Mouse (Mus musculus) limb, embryonic 13.5 days (tissue): ENCODE data around the gene Anxa4. TPM values are rescaled to one million over a fixed set of nuclear protein-coding genes. Genes with fewer than 3 reads are reported as not detected.

Experiments
- ATAC-seq: fragments of 200-750 bp; cut with Nextera tagmentation; 2 replicates; pipeline ENCODE4 v1.8.0; 2017; ENCODE audit warnings: low read depth, moderate number of reproducible peaks, moderate TSS enrichment; ENCODE audit not compliant: low FRiP score
- H3K27ac ChIP-seq: fragments of 300-500 bp; sonication (generic); 2 replicates; pipeline ENCODE4 v1.5.1; 2015; ENCODE audit warnings: inconsistent platforms, mild to moderate bottlenecking, moderate library complexity
- H3K27me3 ChIP-seq: fragments of 300-500 bp; sonication (generic); 2 replicates; pipeline ENCODE4 v1.6.1; 2015; ENCODE audit warnings: mild to moderate bottlenecking, inconsistent platforms
- H3K36me3 ChIP-seq: fragments of 300-500 bp; sonication (generic); 2 replicates; pipeline ENCODE4 v1.6.1; 2015; ENCODE audit warnings: inconsistent platforms, mild to moderate bottlenecking, moderate library complexity
- H3K4me1 ChIP-seq: fragments of 300-500 bp; sonication (generic); 2 replicates; pipeline ENCODE4 v1.6.1; 2015; ENCODE audit warnings: inconsistent platforms
- H3K4me2 ChIP-seq: fragments of 300-500 bp; sonication (generic); replicated peaks from 2 replicates; pipeline ENCODE4 v1.6.1; 2015; ENCODE audit warnings: inconsistent platforms, mild to moderate bottlenecking, moderate library complexity
- H3K4me3 ChIP-seq: fragments of 300-500 bp; sonication (generic); 2 replicates; pipeline ENCODE4 v1.5.1; 2015; ENCODE audit warnings: moderate library complexity, mild to moderate bottlenecking, inconsistent platforms
- H3K9ac ChIP-seq: fragments of 300-500 bp; sonication (generic); 2 replicates; pipeline ENCODE4 v1.6.1; 2015; ENCODE audit warnings: mild to moderate bottlenecking, inconsistent platforms
- H3K9me3 ChIP-seq: fragments of 300-500 bp; sonication (generic); 2 replicates; pipeline ENCODE4 v1.6.1; 2016; ENCODE audit warnings: inconsistent platforms
- WGBS: fragments of 180-500 bp; shearing (Covaris S2); methylation state at CpG from one replicate; pipeline ENCODE4 v1.1.7; 2015; 5-methylcytosine and 5-hydroxymethylcytosine counted together
- polyA plus RNA-seq: library from polyadenylated mRNA; unstranded; fragments of >200 nt; fragmentation: Nextera tagmentation; extraction: Ambion mirVana; gene quantifications from 2 replicates; pipeline ENCODE4 v1.2.1, GENCODE M21; 2015

Anxa4 gene
- polyA plus RNA-seq, 1 experiment from 2014 or later, result 31.5 TPM

DNA sequence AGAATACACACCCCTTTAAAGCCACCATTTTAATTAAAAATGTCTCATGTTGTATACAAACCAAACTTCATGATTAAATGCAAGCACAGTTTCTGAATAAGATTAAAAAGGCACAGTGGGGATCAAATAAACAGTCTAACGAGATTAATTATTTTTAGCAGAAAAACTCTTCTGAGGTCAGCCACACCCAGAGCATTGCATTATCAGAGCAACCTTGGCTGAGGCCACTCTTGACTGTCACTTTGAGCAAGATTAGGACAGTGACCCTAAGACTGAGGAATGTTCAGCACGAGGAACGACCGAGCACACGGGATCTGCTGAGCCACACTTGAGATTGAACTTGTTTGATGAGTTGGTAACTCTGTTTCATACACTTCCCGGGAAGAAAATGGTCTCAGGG is 56.6 kb downstream of the Anxa4 start:
- Histone ChIP-seq H3K9me3 (no peaks in the 10 kb centered on the region), H3K9ac (no peak overlapping the region), H3K4me2 (no peak overlapping the region), H3K27ac (no peak overlapping the region), H3K27me3 (no peaks in the 10 kb centered on the region), H3K4me1 (peaks cover 15% of the 10 kb centered on the region), H3K36me3 (no peaks in the 10 kb centered on the region; the same call in 1 of the 2 replicates), H3K4me3 (no peak overlapping the region)
- 79% methylated on average over 6 of the region's 6 CpGs for WGBS
- no peak for ATAC-seq

DNA sequence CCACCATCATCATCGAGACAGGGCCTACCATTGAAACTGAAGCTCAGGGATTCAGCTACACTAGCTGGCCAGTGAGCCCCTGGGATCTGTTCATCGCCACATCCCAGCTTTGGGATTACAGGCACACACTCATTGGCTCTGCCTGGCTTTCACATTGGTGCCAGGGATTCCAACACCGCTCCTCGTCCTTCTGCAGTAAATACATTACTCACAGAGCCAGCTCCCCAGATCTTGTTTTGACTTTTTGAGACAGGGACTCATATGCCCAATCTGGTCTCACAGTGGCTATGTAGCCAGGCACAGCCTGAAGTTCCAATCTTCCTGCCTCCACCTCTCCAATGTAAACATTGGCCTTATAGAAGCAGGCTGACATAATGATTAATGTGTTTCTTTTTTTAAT is 57.1 kb downstream of the Anxa4 start:
- Histone ChIP-seq H3K27me3 (no peaks in the 10 kb centered on the region), H3K9me3 (no peaks in the 10 kb centered on the region), H3K4me1 (peaks cover 18% of the 10 kb centered on the region), H3K9ac (no peak overlapping the region), H3K36me3 (no peaks in the 10 kb centered on the region), H3K4me2 (no peak overlapping the region), H3K4me3 (no peak overlapping the region), H3K27ac (no peak overlapping the region)
- 91% methylated on average over 4 of the region's 4 CpGs for WGBS
- no peak for ATAC-seq

DNA sequence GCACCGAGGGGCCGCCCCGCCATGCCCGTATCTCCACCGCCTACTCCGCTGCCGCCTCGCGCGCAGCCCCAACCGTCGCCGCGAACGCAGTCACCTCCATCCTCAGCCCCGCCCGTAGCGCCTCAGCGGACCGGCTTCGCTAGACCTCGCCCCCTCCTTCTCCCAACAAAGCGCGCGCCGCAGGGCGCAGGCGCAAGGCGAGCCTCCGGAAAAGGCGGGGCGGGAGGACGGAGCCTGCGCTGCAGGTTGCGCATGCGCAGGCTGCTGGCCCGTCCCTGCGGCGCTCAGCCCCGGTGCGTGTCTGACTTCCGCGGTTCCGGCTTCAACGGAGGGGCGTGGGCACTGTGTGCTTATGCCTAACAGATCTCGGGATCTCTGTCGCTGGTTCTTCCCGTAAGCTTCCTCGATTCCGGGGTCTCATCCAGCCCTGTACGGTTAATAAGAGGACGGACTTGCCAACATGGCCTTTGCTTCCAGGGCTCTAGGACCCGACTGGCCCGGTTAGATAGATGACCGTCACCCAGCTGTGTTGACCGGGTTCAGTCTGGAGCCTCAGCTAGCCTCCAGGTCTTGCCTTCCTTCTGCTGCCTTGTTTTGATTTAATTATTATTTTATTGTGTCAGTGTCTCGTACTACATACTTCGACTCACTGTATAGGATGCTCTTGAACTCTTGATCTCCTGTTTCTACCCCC is 60.1 kb downstream of the Anxa4 start, which contains the start of gene Gmcl1:
Gene Gmcl1, minus strand, starts transcription at position 201 of the 694 bp plus-strand sequence.
- H3K36me3 ChIP-seq, result no peaks in the 10 kb centered on the region
- ATAC-seq, result peak; percentile 93

DNA sequence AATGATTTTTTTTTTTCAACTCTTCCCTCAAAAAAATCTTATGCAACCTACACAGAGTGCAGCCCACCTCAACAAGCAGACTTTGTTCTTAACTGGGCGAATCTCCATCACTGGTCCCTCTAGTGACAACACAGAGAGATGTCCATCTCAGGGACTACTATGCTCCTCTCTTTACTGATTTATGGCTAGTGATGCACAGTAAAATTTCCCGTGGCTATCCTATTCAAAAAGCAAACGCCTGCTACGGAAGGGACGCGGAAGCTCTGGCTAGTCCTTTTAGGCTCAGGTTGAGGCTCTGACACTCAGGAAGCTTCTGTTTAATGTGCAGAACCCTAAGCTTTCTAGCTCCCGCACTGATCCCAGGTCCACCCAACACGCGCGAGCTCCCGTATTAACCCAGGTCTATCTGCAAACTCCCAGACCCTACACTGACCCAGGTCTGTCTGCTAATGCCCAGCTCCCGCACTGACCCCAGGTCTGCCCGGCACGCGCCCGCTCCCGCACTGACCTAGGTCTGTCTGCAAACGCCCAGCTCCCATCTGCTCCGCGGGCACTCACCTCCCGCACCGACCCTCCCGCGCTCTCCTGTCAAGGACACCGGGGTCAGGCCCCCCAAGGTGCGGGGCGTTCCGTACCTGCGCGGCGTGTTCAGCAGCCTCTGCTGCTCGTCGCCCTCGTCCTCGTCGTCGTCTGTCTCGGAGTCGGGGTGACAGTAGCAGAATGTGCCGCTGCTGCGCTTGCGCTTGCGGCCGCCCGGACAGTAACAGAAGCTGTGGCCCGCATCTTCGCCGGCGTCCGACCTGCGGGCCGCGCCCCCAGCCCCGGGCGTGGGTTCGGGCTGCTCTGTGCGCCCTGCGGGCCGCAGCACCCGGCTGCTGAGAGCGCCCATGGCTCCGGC is 60.9 kb downstream of the Anxa4 start:
- peak overlapping the region; percentile 58 for H3K27ac ChIP-seq
- peak; percentile 30 for ATAC-seq
- peaks cover 3% of the 10 kb centered on the region for H3K36me3 ChIP-seq
- H3K4me3 ChIP-seq, result peak overlapping the region; percentile 97
- peak overlapping the region; percentile 98 for H3K4me2 ChIP-seq
- peaks cover 25% of the 10 kb centered on the region for H3K4me1 ChIP-seq
- H3K9ac ChIP-seq, result peak overlapping the region; percentile 89
- WGBS, result under 1% methylated on average over 62 of the region's 62 CpGs
- no peaks in the 10 kb centered on the region for H3K9me3 ChIP-seq
- H3K27me3 ChIP-seq, result no peaks in the 10 kb centered on the region

More for the DNA sequence above, 60.1 kb downstream of the Anxa4 start, which contains the start of gene Gmcl1:
- peak within 1 kb of the TSS; percentile 58 for H3K27ac ChIP-seq
- H3K27me3 ChIP-seq, result no peaks in the 10 kb centered on the region
- H3K4me1 ChIP-seq, result peaks cover 25% of the 10 kb centered on the region
- H3K4me2 ChIP-seq, result peak within 1 kb of the TSS; percentile 98
- H3K4me3 ChIP-seq, result peak within 1 kb of the TSS; percentile 97
- no peaks in the 10 kb centered on the region for H3K9me3 ChIP-seq
- H3K9ac ChIP-seq, result peak within 1 kb of the TSS; percentile 89
- under 1% methylated on average over 59 of the region's 59 CpGs for WGBS

DNA sequence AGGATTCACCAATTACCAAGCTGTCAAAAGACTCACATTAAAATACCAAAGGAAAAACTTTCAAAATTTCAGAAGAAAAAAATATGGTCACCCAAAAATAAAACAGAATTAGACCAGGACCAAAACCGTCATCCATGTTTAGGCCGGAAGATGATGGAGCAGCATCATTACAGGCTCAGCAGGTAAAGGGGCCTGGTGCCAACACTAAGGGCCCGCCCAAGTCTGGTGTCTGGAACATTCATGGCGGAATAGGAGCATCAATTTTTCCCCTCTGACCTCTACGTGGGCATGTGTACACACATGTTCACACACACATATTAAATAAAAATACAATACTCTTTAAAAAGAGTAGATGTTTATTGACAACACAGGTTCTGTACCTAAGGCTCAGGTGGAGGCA is 64.7 kb downstream of the Anxa4 start:
- no peak for ATAC-seq
- peaks cover 26% of the 10 kb centered on the region for H3K36me3 ChIP-seq
- WGBS, result 91% methylated on average over 5 of the region's 5 CpGs

DNA sequence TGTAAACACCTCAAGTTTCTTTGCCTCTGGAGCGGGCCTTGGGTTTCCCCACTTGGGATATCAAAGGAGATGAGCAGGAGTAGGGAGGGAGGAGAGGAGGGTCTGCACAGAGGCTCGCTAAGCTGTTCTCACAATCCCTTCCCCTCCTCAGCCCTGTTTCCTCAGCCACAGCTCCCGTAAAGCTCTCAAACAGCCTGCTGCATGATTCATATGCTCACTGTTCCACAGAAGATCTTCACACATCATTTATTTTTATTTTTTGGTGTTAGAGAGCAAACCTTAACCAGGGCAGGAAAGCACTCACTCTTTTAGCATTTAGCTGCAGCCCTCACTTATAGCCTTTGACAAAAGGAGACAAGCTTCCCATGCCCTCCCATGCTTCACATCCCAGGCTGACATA is 71.4 kb downstream of the Anxa4 start:
- no peak overlapping the region for H3K27ac ChIP-seq
- no peaks in the 10 kb centered on the region for H3K4me1 ChIP-seq
- H3K9me3 ChIP-seq, result no peaks in the 10 kb centered on the region
- H3K36me3 ChIP-seq, result peaks cover 55% of the 10 kb centered on the region
- no peak overlapping the region for H3K4me3 ChIP-seq
- no peak overlapping the region for H3K9ac ChIP-seq
- ATAC-seq, result no peak
- no peak overlapping the region for H3K4me2 ChIP-seq
- H3K27me3 ChIP-seq, result no peaks in the 10 kb centered on the region
- WGBS, result 71% methylated on average over 3 of the region's 3 CpGs

More for the DNA sequence above, 64.7 kb downstream of the Anxa4 start:
- Histone ChIP-seq H3K9ac (no peak overlapping the region), H3K27me3 (no peaks in the 10 kb centered on the region), H3K27ac (no peak overlapping the region), H3K4me2 (no peak overlapping the region), H3K4me1 (peaks cover 16% of the 10 kb centered on the region), H3K9me3 (no peaks in the 10 kb centered on the region), H3K4me3 (no peak overlapping the region)

DNA sequence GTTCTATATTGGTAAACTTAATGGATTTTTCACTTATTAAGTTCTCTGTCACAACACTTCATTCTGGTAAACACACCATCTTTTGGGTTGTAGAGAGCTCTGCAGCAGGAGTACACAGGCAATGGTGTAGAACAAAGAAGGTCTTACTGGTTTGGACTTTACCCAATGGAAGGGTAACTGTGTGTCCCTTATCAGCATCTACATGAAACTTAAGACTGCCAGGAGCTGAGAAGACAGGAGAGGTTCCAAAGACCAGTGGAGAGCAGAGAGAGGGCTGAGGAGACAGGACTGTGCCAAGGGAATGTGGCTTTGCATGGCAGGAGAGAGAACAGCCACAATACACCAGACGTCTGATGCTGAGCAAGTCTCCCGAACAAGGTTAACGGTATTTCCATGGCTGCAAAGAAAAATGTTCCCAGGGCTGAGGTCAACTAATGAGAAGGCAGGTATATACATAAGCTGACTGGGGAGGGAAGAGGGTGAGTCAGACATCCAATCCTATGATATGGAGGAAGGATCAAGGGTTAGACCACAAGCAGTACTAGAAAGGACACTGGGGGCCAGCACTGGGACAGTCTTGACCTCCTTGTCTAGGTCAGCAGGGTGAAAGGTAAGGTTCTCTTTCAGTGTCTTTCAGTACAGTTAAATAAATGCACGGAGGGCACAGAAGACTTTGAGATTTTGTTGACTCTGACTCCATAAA is 85.2 kb downstream of the Anxa4 start:
- no peak overlapping the region for H3K4me2 ChIP-seq
- ATAC-seq, result no peak
- no peaks in the 10 kb centered on the region for H3K4me1 ChIP-seq
- no peaks in the 10 kb centered on the region for H3K9me3 ChIP-seq
- H3K36me3 ChIP-seq, result peaks cover 75% of the 10 kb centered on the region
- no peaks in the 10 kb centered on the region for H3K27me3 ChIP-seq
- no peak overlapping the region for H3K4me3 ChIP-seq
- WGBS, result 89% methylated on average over 4 of the region's 4 CpGs
- H3K27ac ChIP-seq, result no peak overlapping the region
- H3K9ac ChIP-seq, result no peak overlapping the region

DNA sequence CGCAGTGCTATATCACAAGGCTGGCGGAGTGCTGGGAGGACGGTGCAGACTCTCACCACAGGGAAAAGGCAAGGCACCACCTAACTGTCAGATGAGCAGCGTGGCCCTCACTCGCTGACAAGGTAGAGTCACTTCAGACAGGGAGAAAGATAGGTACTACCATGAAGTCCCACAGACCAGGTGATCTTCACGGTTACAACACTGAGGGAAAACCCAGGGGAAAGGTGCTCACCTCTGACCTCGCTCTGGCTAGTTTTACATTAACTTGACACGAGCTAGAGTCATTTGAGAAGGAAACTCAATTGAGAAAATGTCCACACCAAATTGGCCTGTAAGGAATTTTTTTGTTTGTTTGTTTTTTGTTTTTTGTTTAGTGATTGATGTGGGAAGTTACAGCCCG is 90.8 kb downstream of the Anxa4 start:
- H3K4me3 ChIP-seq, result no peak overlapping the region
- peaks cover 92% of the 10 kb centered on the region for H3K36me3 ChIP-seq
- no peak overlapping the region for H3K27ac ChIP-seq
- H3K4me1 ChIP-seq, result no peaks in the 10 kb centered on the region
- no peak overlapping the region for H3K4me2 ChIP-seq
- H3K9ac ChIP-seq, result no peak overlapping the region
- H3K27me3 ChIP-seq, result no peaks in the 10 kb centered on the region
- ATAC-seq, result no peak
- 91% methylated on average over 9 of the region's 9 CpGs for WGBS
- H3K9me3 ChIP-seq, result no peaks in the 10 kb centered on the region

DNA sequence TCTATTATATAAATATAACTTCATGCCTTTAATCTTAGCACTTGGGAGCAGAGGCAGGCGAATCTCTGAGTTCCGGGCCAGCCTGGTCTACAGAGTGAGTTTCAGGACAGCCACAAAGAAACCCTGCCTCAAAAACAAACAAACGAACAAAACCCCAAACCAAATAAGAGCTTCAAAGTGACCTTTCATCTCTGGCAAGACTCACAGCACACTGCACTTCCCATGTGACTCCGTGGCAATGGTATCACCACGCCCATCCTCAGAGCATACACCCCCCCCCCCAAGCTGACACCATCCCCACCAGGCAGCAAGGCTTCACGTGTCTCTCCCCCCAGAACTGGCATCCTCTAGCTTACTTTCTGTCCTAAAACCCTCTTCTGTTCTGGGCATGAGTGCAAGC is 95.5 kb downstream of the Anxa4 start:
- ATAC-seq, result no peak
- H3K4me2 ChIP-seq, result no peak overlapping the region
- no peaks in the 10 kb centered on the region for H3K9me3 ChIP-seq
- no peaks in the 10 kb centered on the region for H3K4me1 ChIP-seq
- H3K36me3 ChIP-seq, result peaks cover 85% of the 10 kb centered on the region
- WGBS, result 81% methylated on average over 6 of the region's 6 CpGs
- no peak overlapping the region for H3K9ac ChIP-seq
- no peaks in the 10 kb centered on the region for H3K27me3 ChIP-seq
- no peak overlapping the region for H3K27ac ChIP-seq
- no peak overlapping the region for H3K4me3 ChIP-seq

DNA sequence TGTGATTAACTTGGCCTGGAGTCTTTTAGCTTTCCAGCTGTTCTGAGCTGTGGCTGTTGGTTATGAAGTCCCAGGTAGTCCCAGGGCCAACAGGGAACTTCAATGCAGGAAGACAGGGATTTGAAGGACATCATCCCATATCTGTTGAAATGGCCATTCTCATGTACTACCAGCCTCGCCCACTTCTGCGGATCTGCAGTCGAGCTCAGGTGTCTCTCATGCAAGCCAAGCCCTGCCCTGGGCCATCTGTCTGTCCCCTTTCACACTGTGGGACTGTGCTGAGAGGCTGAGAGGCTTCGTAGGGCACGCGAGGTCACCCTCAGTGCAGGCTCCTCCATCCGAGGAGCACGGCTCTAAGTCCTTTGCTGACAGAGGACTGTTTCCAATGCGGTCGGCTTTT is 97.2 kb downstream of the Anxa4 start:
- H3K4me2 ChIP-seq, result no peak overlapping the region
- 89% methylated on average over 10 of the region's 10 CpGs for WGBS
- H3K9me3 ChIP-seq, result no peaks in the 10 kb centered on the region
- no peak overlapping the region for H3K9ac ChIP-seq
- no peaks in the 10 kb centered on the region for H3K27me3 ChIP-seq
- H3K27ac ChIP-seq, result no peak overlapping the region
- peaks cover 77% of the 10 kb centered on the region for H3K36me3 ChIP-seq
- no peak overlapping the region for H3K4me3 ChIP-seq
- H3K4me1 ChIP-seq, result no peaks in the 10 kb centered on the region
- ATAC-seq, result no peak

DNA sequence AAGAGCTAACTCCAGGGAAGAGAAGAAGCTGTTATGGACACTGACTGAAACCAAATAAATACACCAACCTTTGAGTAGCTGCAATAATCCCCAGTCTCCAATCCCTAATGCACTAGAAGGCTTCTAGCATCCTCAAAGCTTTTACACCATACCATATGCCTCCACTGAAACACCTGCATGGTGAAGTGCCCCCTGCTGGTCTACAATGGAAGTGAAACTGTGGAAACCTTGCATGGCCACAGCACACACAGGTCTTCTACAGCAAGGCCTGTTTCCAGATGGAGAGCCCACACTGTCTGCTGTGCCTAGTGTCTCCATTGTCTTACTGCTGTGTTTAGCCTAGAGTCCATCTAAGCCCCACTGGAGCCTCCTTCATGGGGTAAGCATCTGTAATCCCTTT is 98.9 kb downstream of the Anxa4 start:
- H3K27ac ChIP-seq, result no peak overlapping the region
- H3K4me3 ChIP-seq, result no peak overlapping the region
- H3K36me3 ChIP-seq, result peaks cover 77% of the 10 kb centered on the region
- no peak overlapping the region for H3K9ac ChIP-seq
- H3K4me2 ChIP-seq, result no peak overlapping the region
- ATAC-seq, result no peak
- H3K27me3 ChIP-seq, result no peaks in the 10 kb centered on the region
- H3K9me3 ChIP-seq, result no peaks in the 10 kb centered on the region
- H3K4me1 ChIP-seq, result no peaks in the 10 kb centered on the region

DNA sequence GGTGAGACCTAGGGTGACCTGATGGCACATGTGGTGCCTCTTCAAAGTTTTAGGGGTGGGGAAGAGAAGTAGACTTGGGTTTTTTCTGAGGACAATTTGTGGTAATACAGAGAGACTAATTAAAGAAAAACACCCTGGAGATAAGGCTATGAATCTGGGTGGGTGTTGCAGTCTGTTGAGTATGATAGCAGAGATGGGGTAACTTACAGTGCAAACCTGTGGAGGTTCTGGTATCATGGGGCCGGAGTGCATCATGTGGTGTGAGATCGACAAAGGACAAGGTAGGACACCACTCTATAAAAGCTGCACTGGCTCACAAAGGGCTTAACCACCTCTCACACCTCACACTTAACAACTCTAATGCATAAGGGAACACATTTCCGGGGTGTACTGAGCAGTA is 103.7 kb downstream of the Anxa4 start:
- no peak overlapping the region for H3K4me3 ChIP-seq
- no peak overlapping the region for H3K4me2 ChIP-seq
- ATAC-seq, result no peak
- H3K27me3 ChIP-seq, result no peaks in the 10 kb centered on the region
- no peak overlapping the region for H3K9ac ChIP-seq
- WGBS, result 88% methylated on average over 3 of the region's 3 CpGs
- no peaks in the 10 kb centered on the region for H3K9me3 ChIP-seq
- no peaks in the 10 kb centered on the region for H3K4me1 ChIP-seq
- peaks cover 43% of the 10 kb centered on the region for H3K36me3 ChIP-seq
- no peak overlapping the region for H3K27ac ChIP-seq
